Mouse (Mus musculus) E14TG2a.4 (cell line): ENCODE data around the gene Hoxd8.

ENCODE experiments used
- H3K27me3 ChIP-seq: 2 replicates; pipeline ENCODE4 v1.6.1; 2014; ENCODE audit warnings: low read length, control low read depth; ENCODE audit not compliant: insufficient read depth
- H3K36me3 ChIP-seq: 2 replicates; pipeline ENCODE4 v1.6.1; 2014; ENCODE audit warnings: low read length, control low read depth; ENCODE audit not compliant: insufficient read depth
- H3K4me1 ChIP-seq: replicated peaks from 2 replicates; pipeline ENCODE4 v1.6.1; 2014; ENCODE audit warnings: low read depth, low read length, control low read depth
- H3K4me3 ChIP-seq: replicated peaks from 2 replicates; pipeline ENCODE4 v1.5.1; 2014; ENCODE audit warnings: mild to moderate bottlenecking, low read length
- H3K9me3 ChIP-seq: 2 replicates; pipeline ENCODE4 v1.6.1; 2014; ENCODE audit warnings: low read length, control low read depth
- CTCF ChIP-seq: conservative IDR thresholded peaks from 2 replicates; pipeline ENCODE4 v1.5.1; 2014; ENCODE audit warnings: low read length
- NANOG ChIP-seq: IDR thresholded peaks from 2 replicates; pipeline ENCODE4 v1.6.1; 2014; ENCODE audit warnings: borderline replicate concordance, low read length, mixed read lengths
- POU5F1 ChIP-seq: IDR thresholded peaks from 2 replicates; pipeline ENCODE4 v1.6.1; 2014; ENCODE audit warnings: low read length, borderline replicate concordance

Gene Hoxd8

GRCm38 (mm10) chr2:74692808-74693431 is 11.5 kb upstream of the Hoxd8 start:
- Histone ChIP-seq H3K27me3 (peaks cover 96% of the 10 kb centered on the region), H3K4me3 (peak overlapping the region; percentile 2), H3K36me3 (no peaks in the 10 kb centered on the region), H3K9me3 (no peaks in the 10 kb centered on the region), H3K4me1 (peaks cover 46% of the 10 kb centered on the region)
- TF ChIP-seq CTCF (no peak), NANOG (no peak), POU5F1 (no peak)

- H3K36me3 ChIP-seq = no peaks in the 10 kb centered on the region
- no peaks in the 10 kb centered on the region for H3K9me3 ChIP-seq
- no peak for TF ChIP-seq CTCF
- no peak for TF ChIP-seq POU5F1
- TF ChIP-seq NANOG = no peak
- H3K4me3 ChIP-seq = 0 out of 2 replicates have a peak overlapping the region, but pooled peaks have one; percentile 2
- H3K4me1 ChIP-seq = peaks cover 45% of the 10 kb centered on the region
- peaks cover 96% of the 10 kb centered on the region for H3K27me3 ChIP-seq
Measured at GRCm38 (mm10) chr2:74693432-74693827, 11.0 kb upstream of the Hoxd8 start.

GRCm38 (mm10) chr2:74694066-74694465 is 10.3 kb upstream of the Hoxd8 start:
- Histone ChIP-seq H3K9me3 (no peaks in the 10 kb centered on the region), H3K4me3 (no peak overlapping the region), H3K27me3 (peaks cover 96% of the 10 kb centered on the region), H3K4me1 (peaks cover 49% of the 10 kb centered on the region), H3K36me3 (no peaks in the 10 kb centered on the region)
- TF ChIP-seq CTCF (peak; percentile 85), POU5F1 (no peak)

GRCm38 (mm10) chr2:74695383-74695782 is 9.0 kb upstream of the Hoxd8 start:
- no peak overlapping the region for H3K4me3 ChIP-seq
- no peak for TF ChIP-seq POU5F1
- TF ChIP-seq CTCF = no peak
- TF ChIP-seq NANOG = no peak
- no peaks in the 10 kb centered on the region for H3K36me3 ChIP-seq
- peaks cover 97% of the 10 kb centered on the region for H3K27me3 ChIP-seq
- H3K9me3 ChIP-seq = no peaks in the 10 kb centered on the region
- H3K4me1 ChIP-seq = peaks cover 50% of the 10 kb centered on the region

GRCm38 (mm10) chr2:74695813-74696430 is 8.5 kb upstream of the Hoxd8 start:
- TF ChIP-seq CTCF = no peak
- TF ChIP-seq NANOG = no peak
- no peak for TF ChIP-seq POU5F1
- Histone ChIP-seq H3K9me3 (no peaks in the 10 kb centered on the region), H3K4me3 (no peak overlapping the region), H3K36me3 (no peaks in the 10 kb centered on the region), H3K27me3 (peaks cover 100% of the 10 kb centered on the region), H3K4me1 (peaks cover 53% of the 10 kb centered on the region)

- no peaks in the 10 kb centered on the region for H3K36me3 ChIP-seq
- H3K4me3 ChIP-seq = no peak overlapping the region
- no peaks in the 10 kb centered on the region for H3K9me3 ChIP-seq
- peaks cover 48% of the 10 kb centered on the region for H3K4me1 ChIP-seq
- peaks cover 100% of the 10 kb centered on the region for H3K27me3 ChIP-seq
- no peak for TF ChIP-seq CTCF
- TF ChIP-seq POU5F1 = no peak
- no peak for TF ChIP-seq NANOG
Measured at GRCm38 (mm10) chr2:74696442-74697335, 7.7 kb upstream of the Hoxd8 start.

- peaks cover 38% of the 10 kb centered on the region for H3K4me1 ChIP-seq
- peaks cover 97% of the 10 kb centered on the region for H3K27me3 ChIP-seq
- peak within 1 kb of the TSS; percentile 64 for H3K4me3 ChIP-seq
- TF ChIP-seq NANOG = no peak
- no peak for TF ChIP-seq POU5F1
- TF ChIP-seq CTCF = no peak
- H3K9me3 ChIP-seq = no peaks in the 10 kb centered on the region
- no peaks in the 10 kb centered on the region for H3K36me3 ChIP-seq
Measured at GRCm38 (mm10) chr2:74697567-74698121, 6.8 kb upstream of the Hoxd8 start, which contains the start of gene Hoxd9. TSS of gene Hoxd9 (plus strand) at chr2:74697727.

- H3K9me3 ChIP-seq = no peaks in the 10 kb centered on the region
- H3K4me1 ChIP-seq = peaks cover 31% of the 10 kb centered on the region
- H3K36me3 ChIP-seq = no peaks in the 10 kb centered on the region
- H3K27me3 ChIP-seq = peaks cover 97% of the 10 kb centered on the region
- TF ChIP-seq CTCF (no peak), POU5F1 (no peak), NANOG (no peak)
- peak overlapping the region; percentile 64 for H3K4me3 ChIP-seq
Measured at GRCm38 (mm10) chr2:74698201-74699052, 6.0 kb upstream of the Hoxd8 start.
